Mouse (Mus musculus) thymus, adult 2 months (tissue): ENCODE data around the gene Lrif1. TPM values are rescaled to one million over a fixed set of nuclear protein-coding genes. Genes with fewer than 3 reads are reported as not detected.
A peak's percentile ranks its signal among the peaks of the same experiment; 100 is the strongest.
"Not testable (repeated sequence)": the region's sequence is repeated elsewhere in the genome, so short reads cannot be mapped to it uniquely, and the experiment has no call there.

Experiments
- DNase-seq: peaks from one replicate; pipeline ENCODE4 v3.0.0; 2021
- H3K27ac ChIP-seq: fragments of 200-500 bp; 2 replicates; pipeline ENCODE4 v1.5.1; 2012; ENCODE audit warnings: low read length, control low read depth; ENCODE audit not compliant: control insufficient read depth, insufficient read depth
- H3K27me3 ChIP-seq: fragments of 200-500 bp; 2 replicates; pipeline ENCODE4 v1.6.1; 2012; ENCODE audit warnings: mild to moderate bottlenecking, low read length, moderate library complexity, mixed read lengths; ENCODE audit not compliant: control insufficient read depth, insufficient read depth
- H3K36me3 ChIP-seq: fragments of 200-500 bp; 2 replicates; pipeline ENCODE4 v1.6.1; 2012; ENCODE audit warnings: mild to moderate bottlenecking, low read length, moderate library complexity; ENCODE audit not compliant: control insufficient read depth, insufficient read depth
- H3K4me1 ChIP-seq: fragments of 200-500 bp; replicated peaks from 2 replicates; pipeline ENCODE4 v1.6.1; 2012; ENCODE audit warnings: low read length; ENCODE audit not compliant: control insufficient read depth, insufficient read depth
- H3K4me3 ChIP-seq: fragments of 200-500 bp; 2 replicates; pipeline ENCODE4 v1.5.1; 2012; ENCODE audit warnings: mild to moderate bottlenecking, low read length, control low read depth, moderate library complexity; ENCODE audit not compliant: control insufficient read depth, insufficient read depth
- CTCF ChIP-seq: fragments of 200-500 bp; IDR thresholded peaks from 2 replicates; pipeline ENCODE4 v1.5.1; 2012; ENCODE audit warnings: mild to moderate bottlenecking, control low read depth, low read length, moderate library complexity, borderline replicate concordance; ENCODE audit not compliant: control insufficient read depth, poor library complexity, insufficient read depth; ENCODE audit errors: extremely low read depth
- POLR2A ChIP-seq: fragments of 200-500 bp; IDR thresholded peaks from 2 replicates; pipeline ENCODE4 v1.6.1; 2012; ENCODE audit warnings: mild to moderate bottlenecking, low read length, control low read depth, moderate library complexity; ENCODE audit not compliant: control insufficient read depth, poor library complexity, insufficient read depth; ENCODE audit errors: extremely low read depth
- WGBS: fragments of 180-500 bp; shearing (Covaris S2); methylation state at CpG from one replicate; pipeline ENCODE4 v1.1.7; 2018; 5-methylcytosine and 5-hydroxymethylcytosine counted together
- polyA plus RNA-seq: library from polyadenylated mRNA; depleted of rRNA; stranded (reverse); fragments of >200 nt; gene quantifications from 2 replicates; pipeline ENCODE4 v1.2.3, GENCODE M21; 2012; rRNA removed

Lrif1 gene
- 4.7 and 5.0 TPM in 2 replicates for polyA plus RNA-seq

GRCm38 (mm10) chr3:106684830-106685229, at the start of gene Lrif1:
TSS of gene Lrif1 (plus strand) at chr3:106684987.
- Histone ChIP-seq H3K27ac (no peak within 1 kb of the TSS), H3K27me3 (no peaks in the 10 kb centered on the region), H3K4me3 (peak within 1 kb of the TSS; percentile 38), H3K4me1 (no peaks in the 10 kb centered on the region; the same call in 1 of the 2 replicates), H3K36me3 (no peaks in the 10 kb centered on the region)
- no peak for TF ChIP-seq POLR2A
- TF ChIP-seq CTCF, result no peak
- peak; percentile 79 for DNase-seq
- WGBS, result 1% methylated on average over 20 of the region's 20 CpGs

DNA sequence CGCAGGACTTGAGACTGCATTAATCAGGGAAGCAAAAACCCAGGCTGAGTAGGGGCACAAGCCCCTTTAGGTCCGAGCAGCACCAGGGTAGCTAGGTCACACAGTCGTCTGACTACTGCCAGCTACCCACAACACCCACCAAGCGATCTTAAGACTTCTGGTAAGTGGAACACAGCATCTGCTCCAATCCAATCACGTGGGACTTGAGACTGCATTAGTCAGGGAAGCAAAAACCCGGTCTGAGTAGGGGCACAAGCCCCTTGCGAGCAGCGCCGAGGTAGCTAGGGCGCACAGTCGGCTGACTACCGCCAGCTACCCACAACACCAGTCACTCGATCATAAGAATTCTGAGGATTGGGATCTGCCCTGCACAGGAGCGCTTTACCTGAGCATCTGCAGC, 12.0 kb upstream of the Lrif1 start:
- H3K4me3 ChIP-seq, H3K36me3 ChIP-seq, DNase-seq, H3K4me1 ChIP-seq, H3K27me3 ChIP-seq, H3K27ac ChIP-seq: not testable (repeated sequence)
- 82% methylated on average over 14 of the region's 14 CpGs for WGBS

GRCm38 (mm10) chr3:106685381-106685780, 594 bp downstream of the Lrif1 start:
- no peak overlapping the region for H3K4me3 ChIP-seq
- H3K27me3 ChIP-seq, result no peaks in the 10 kb centered on the region
- no peak for DNase-seq
- no peak overlapping the region for H3K27ac ChIP-seq
- H3K36me3 ChIP-seq, result no peaks in the 10 kb centered on the region
- TF ChIP-seq CTCF (no peak), POLR2A (no peak)
- H3K4me1 ChIP-seq, result no peaks in the 10 kb centered on the region; the same call in 1 of the 2 replicates
- WGBS, result 44% methylated on average over 1 of the region's 1 CpGs

- no peaks in the 10 kb centered on the region for H3K27me3 ChIP-seq
- no peaks in the 10 kb centered on the region for H3K36me3 ChIP-seq
- H3K27ac ChIP-seq, result peak overlapping the region; percentile 95
- peak; percentile 95 for DNase-seq
- no peaks in the 10 kb centered on the region for H3K4me1 ChIP-seq
- WGBS, result 1% methylated on average over 31 of the region's 31 CpGs
- H3K4me3 ChIP-seq, result peak overlapping the region; percentile 92
- TF ChIP-seq CTCF, result peak; percentile 35; the same call in 1 of the 2 replicates
- peak; percentile 70; the same call in 1 of the 2 replicates for TF ChIP-seq POLR2A
Measured at GRCm38 (mm10) chr3:106721397-106722027, 36.7 kb downstream of the Lrif1 start.

- TF ChIP-seq CTCF, result no peak
- TF ChIP-seq POLR2A, result peak; percentile 44; the same call in 1 of the 2 replicates
- peak; percentile 84 for DNase-seq
- Histone ChIP-seq H3K27me3 (no peaks in the 10 kb centered on the region), H3K36me3 (no peaks in the 10 kb centered on the region), H3K27ac (peak overlapping the region; percentile 95), H3K4me1 (no peaks in the 10 kb centered on the region), H3K4me3 (peak overlapping the region; percentile 92)
- WGBS, result under 1% methylated on average over 33 of the region's 33 CpGs
Measured at GRCm38 (mm10) chr3:106722028-106722945, 37.5 kb downstream of the Lrif1 start.

GRCm38 (mm10) chr3:106755898-106756297, 71.1 kb downstream of the Lrif1 start:
- Histone ChIP-seq H3K4me1 (no peaks in the 10 kb centered on the region), H3K27ac (no peak overlapping the region), H3K36me3 (no peaks in the 10 kb centered on the region), H3K4me3 (no peak overlapping the region), H3K27me3 (no peaks in the 10 kb centered on the region)
- no peak for DNase-seq
- TF ChIP-seq POLR2A (no peak), CTCF (no peak)
- 88% methylated on average over 1 of the region's 1 CpGs for WGBS

GRCm38 (mm10) chr3:106771834-106772233, 87.0 kb downstream of the Lrif1 start:
- Histone ChIP-seq H3K27me3 (no peaks in the 10 kb centered on the region), H3K4me3 (no peak overlapping the region), H3K4me1 (no peaks in the 10 kb centered on the region), H3K27ac (no peak overlapping the region), H3K36me3 (no peaks in the 10 kb centered on the region)
- no peak for DNase-seq
- TF ChIP-seq POLR2A, result no peak
- no peak for TF ChIP-seq CTCF
- 100% methylated on average over 1 of the region's 1 CpGs for WGBS
